In genomic region chr14:7817770-7818462, GRCm38 (mm10) we compare ENCODE assay signal across 1 mouse cellular context.
A peak's percentile ranks its signal among the peaks of the same experiment; 100 is the strongest.
TF ChIP-seq lines count a peak whose summit lies in the region.

Gene Flnb, plus strand, starts transcription at chr14:7817957.

TF ChIP-seq in CH12.LX, 34 proteins besides CTCF, POLR2A, EP300 and RAD21 (continued from another document):
- TF ChIP-seq ZNF384 (IDR thresholded peaks at IDR 0.05; ENCODE audit: low read depth, low read length) (no peak), MYC (IDR thresholded peaks at IDR 0.05; ENCODE audit: low read depth, low read length) (peak; percentile 66; the same call in 1 of the 2 replicates), BHLHE40 (IDR thresholded peaks at IDR 0.05; ENCODE audit: low read depth, low read length) (no peak), RCOR1 (conservative IDR thresholded peaks at IDR 0.05; ENCODE audit: low read depth, low read length) (no peak), MAX (IDR thresholded peaks at IDR 0.05; ENCODE audit: low read length) (peak; percentile 50), ZKSCAN1 (IDR thresholded peaks at IDR 0.05; ENCODE audit: borderline replicate concordance, low read depth, low read length) (no peak), KAT2A (IDR thresholded peaks at IDR 0.05; ENCODE audit: insufficient replicate concordance, low read length) (no peak), CHD2 (IDR thresholded peaks at IDR 0.05; ENCODE audit: low read length) (no peak), JUN (IDR thresholded peaks at IDR 0.05; ENCODE audit: insufficient read depth, low read depth, low read length) (no peak), NRF1 (IDR thresholded peaks at IDR 0.05; ENCODE audit: low read depth, low read length) (peak; percentile 93), SIN3A (IDR thresholded peaks at IDR 0.05; ENCODE audit: low read length) (peak; percentile 84; the same call in 1 of the 2 replicates), POLR2AphosphoS2 (IDR thresholded peaks at IDR 0.05; ENCODE audit: low read depth, low read length) (peak; percentile 54; the same call in 1 of the 2 replicates), ZMIZ1 (IDR thresholded peaks at IDR 0.05; ENCODE audit: low read depth, low read length) (peak; percentile 86; the same call in 1 of the 2 replicates), TCF12 (IDR thresholded peaks at IDR 0.05; ENCODE audit: low read depth, low read length) (peak; percentile 95), TBP (conservative IDR thresholded peaks at IDR 0.05; ENCODE audit: low read depth, low read length) (peak; percentile 92), JUND (conservative IDR thresholded peaks at IDR 0.05; ENCODE audit: low read depth, low read length) (no peak), GABPA (IDR thresholded peaks at IDR 0.05; ENCODE audit: insufficient replicate concordance, low read depth, low read length) (no peak)
